Mouse (Mus musculus): ENCODE results near the gene Prss45. TPM values are rescaled to one million over a fixed set of nuclear protein-coding genes. Genes with fewer than 3 reads are reported as not detected.

Gene Prss45
- polyA plus RNA-seq, 1 experiment from 2014 or later: 0.29 TPM

GRCm38 (mm10) chr9:110881953-110882352 lies 47.6 kb downstream of the Prss45 start:
- Histone ChIP-seq H3K9ac (ENCODE audit: low read depth, low read length) (no peak overlapping the region), H3K4me3 (ENCODE audit: low read length) (no peak overlapping the region), H3K4me1 (ENCODE audit: control insufficient read depth, insufficient read depth, low read depth, low read length) (peaks cover 18% of the 10 kb centered on the region), H3K4me2 (ENCODE audit: low read length) (no peak overlapping the region), H3K27me3 (replicated peaks; ENCODE audit: control insufficient read depth, insufficient read depth, low read length) (peaks cover 15% of the 10 kb centered on the region), H3K27ac (ENCODE audit: low read depth, low read length) (no peak overlapping the region), H3K9me3 (ENCODE audit: control insufficient read depth, low read length) (no peaks in the 10 kb centered on the region), H3K36me3 (ENCODE audit: control insufficient read depth, insufficient read depth, low read length) (no peaks in the 10 kb centered on the region)
- no peak for ATAC-seq
- 80% methylated on average over 7 of the region's 7 CpGs for WGBS

DNA sequence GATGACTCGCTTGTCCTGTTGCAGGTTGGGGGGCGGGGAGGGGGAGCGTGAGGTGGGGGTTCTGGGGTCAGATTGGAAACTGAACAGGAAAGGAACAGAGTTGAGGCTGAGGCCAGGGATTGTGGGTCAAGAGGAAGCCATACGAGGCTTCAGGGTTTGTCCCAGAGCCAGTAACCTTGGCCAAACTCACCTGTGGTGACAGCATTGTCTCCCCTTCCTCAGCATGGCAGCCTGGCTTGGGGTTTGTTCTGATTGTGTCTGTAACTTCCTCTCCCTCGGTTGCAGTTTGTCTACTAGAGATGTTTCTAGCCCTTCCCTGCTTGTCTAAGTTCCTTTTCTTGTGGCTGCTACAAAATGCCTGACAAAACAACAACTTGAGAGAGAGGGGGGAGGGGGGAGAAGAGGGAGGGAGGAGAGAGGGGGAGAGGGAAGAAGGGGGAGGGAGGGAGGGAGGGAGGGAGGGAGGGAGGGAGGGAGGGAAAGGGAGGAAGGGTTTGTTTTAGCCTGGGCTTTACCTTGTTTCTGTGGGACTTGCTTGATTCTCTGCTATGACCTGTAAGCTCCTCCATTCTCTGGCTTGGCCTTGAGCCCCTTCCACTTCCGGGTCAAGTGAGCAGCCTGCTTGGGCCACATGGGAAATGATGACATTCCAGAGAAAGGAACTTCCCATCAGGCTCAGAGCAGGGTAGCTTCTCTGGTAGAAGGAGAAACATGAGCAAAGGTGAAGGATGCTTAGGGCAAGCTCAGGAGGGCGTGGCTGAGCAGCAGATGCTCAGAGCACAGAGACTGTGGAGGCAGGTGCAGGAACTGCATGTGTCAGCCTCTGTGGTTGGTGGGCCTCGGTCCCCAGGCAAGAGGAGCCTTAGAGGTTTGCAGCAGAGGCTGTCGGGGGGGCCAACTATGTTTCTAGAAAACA lies 53.3 kb downstream of the Prss45 start:
- Histone ChIP-seq H3K27ac (ENCODE audit: low read depth, low read length) (no peak overlapping the region), H3K4me2 (ENCODE audit: low read length) (no peak overlapping the region), H3K9me3 (ENCODE audit: control insufficient read depth, low read length) (no peaks in the 10 kb centered on the region), H3K4me1 (ENCODE audit: control insufficient read depth, insufficient read depth, low read depth, low read length) (no peaks in the 10 kb centered on the region), H3K4me3 (ENCODE audit: low read length) (no peak overlapping the region), H3K36me3 (ENCODE audit: control insufficient read depth, insufficient read depth, low read length) (no peaks in the 10 kb centered on the region), H3K9ac (ENCODE audit: low read depth, low read length) (no peak overlapping the region), H3K27me3 (replicated peaks; ENCODE audit: control insufficient read depth, insufficient read depth, low read length) (no peaks in the 10 kb centered on the region; the same call in none of the 2 replicates)
- WGBS: 66% methylated on average over 9 of the region's 9 CpGs
- ATAC-seq: no peak

- WGBS: 94% methylated on average over 14 of the region's 14 CpGs
- H3K4me2 ChIP-seq (ENCODE audit: low read length): no peak overlapping the region
- no peaks in the 10 kb centered on the region; the same call in none of the 2 replicates for H3K27me3 ChIP-seq (replicated peaks; ENCODE audit: control insufficient read depth, insufficient read depth, low read length)
- no peaks in the 10 kb centered on the region for H3K4me1 ChIP-seq (ENCODE audit: control insufficient read depth, insufficient read depth, low read depth, low read length)
- H3K27ac ChIP-seq (ENCODE audit: low read depth, low read length): no peak overlapping the region
- no peaks in the 10 kb centered on the region for H3K36me3 ChIP-seq (ENCODE audit: control insufficient read depth, insufficient read depth, low read length)
- H3K9ac ChIP-seq (ENCODE audit: low read depth, low read length): no peak overlapping the region
- no peak for ATAC-seq
- no peak overlapping the region for H3K4me3 ChIP-seq (ENCODE audit: low read length)
- no peaks in the 10 kb centered on the region for H3K9me3 ChIP-seq (ENCODE audit: control insufficient read depth, low read length)
Measured at GRCm38 (mm10) chr9:110888935-110889334, 54.5 kb downstream of the Prss45 start.

- Histone ChIP-seq H3K9ac (ENCODE audit: low read depth, low read length) (no peak overlapping the region), H3K4me1 (ENCODE audit: control insufficient read depth, insufficient read depth, low read depth, low read length) (no peaks in the 10 kb centered on the region), H3K27ac (ENCODE audit: low read depth, low read length) (no peak overlapping the region), H3K4me3 (ENCODE audit: low read length) (no peak overlapping the region), H3K36me3 (ENCODE audit: control insufficient read depth, insufficient read depth, low read length) (no peaks in the 10 kb centered on the region), H3K9me3 (ENCODE audit: control insufficient read depth, low read length) (no peaks in the 10 kb centered on the region), H3K27me3 (replicated peaks; ENCODE audit: control insufficient read depth, insufficient read depth, low read length) (no peaks in the 10 kb centered on the region; the same call in 1 of the 2 replicates), H3K4me2 (ENCODE audit: low read length) (no peak overlapping the region)
- no peak for ATAC-seq
- 14% methylated on average over 21 of the region's 21 CpGs for WGBS
Measured at GRCm38 (mm10) chr9:110890026-110890783, 55.8 kb downstream of the Prss45 start.

Other genes with a start within 250 kb of the Prss45 start
- 25.8 and 30.1 TPM in 2 replicates for gene Nradd, start 210.1 kb upstream of the Prss45 start, polyA plus RNA-seq (2015; fragmentation: Nextera tagmentation; extraction: Ambion mirVana)
- 3.2 and 4.8 TPM in 2 replicates for gene Nbeal2, start 180.4 kb upstream of the Prss45 start, polyA plus RNA-seq (2015; fragmentation: Nextera tagmentation; extraction: Ambion mirVana)
- 88.5 and 101 TPM in 2 replicates for gene Ccdc12, start 178.1 kb upstream of the Prss45 start, polyA plus RNA-seq (2015; fragmentation: Nextera tagmentation; extraction: Ambion mirVana)
- gene Myl3, start 92.7 kb upstream of the Prss45 start, polyA plus RNA-seq (2015; fragmentation: Nextera tagmentation; extraction: Ambion mirVana): 1.1 and 2.3 TPM in 2 replicates
- gene Pth1r, start 87.4 kb upstream of the Prss45 start, polyA plus RNA-seq (2015; fragmentation: Nextera tagmentation; extraction: Ambion mirVana): 12.3 and 13.6 TPM in 2 replicates
- gene Prss42, start 36.4 kb upstream of the Prss45 start, polyA plus RNA-seq (2015; fragmentation: Nextera tagmentation; extraction: Ambion mirVana): not detected in 2 replicates
- not detected in 2 replicates for gene Prss44, start 20.6 kb upstream of the Prss45 start, polyA plus RNA-seq (2015; fragmentation: Nextera tagmentation; extraction: Ambion mirVana)
- 0.06 TPM in 1 of 2 replicates, not detected in the other for gene Prss43, start 7.9 kb upstream of the Prss45 start, polyA plus RNA-seq (2015; fragmentation: Nextera tagmentation; extraction: Ambion mirVana)
- not detected in 2 replicates for gene Prss46, start 9.9 kb downstream of the Prss45 start, polyA plus RNA-seq (2015; fragmentation: Nextera tagmentation; extraction: Ambion mirVana)
- 0.49 and 0.71 TPM in 2 replicates for gene Prss50, start 23.4 kb downstream of the Prss45 start, polyA plus RNA-seq (2015; fragmentation: Nextera tagmentation; extraction: Ambion mirVana)
- gene Als2cl, start 45.3 kb downstream of the Prss45 start, polyA plus RNA-seq (2015; fragmentation: Nextera tagmentation; extraction: Ambion mirVana): 2.1 and 2.7 TPM in 2 replicates
- 5.2 and 6.2 TPM in 2 replicates for gene Tmie, start 45.5 kb downstream of the Prss45 start, polyA plus RNA-seq (2015; fragmentation: Nextera tagmentation; extraction: Ambion mirVana)
- gene Fam240a, start 82.3 kb downstream of the Prss45 start, polyA plus RNA-seq (2015; fragmentation: Nextera tagmentation; extraction: Ambion mirVana): not detected in 2 replicates
- 0.20 and 0.28 TPM in 2 replicates for gene Tdgf1, start 111.6 kb downstream of the Prss45 start, polyA plus RNA-seq (2015; fragmentation: Nextera tagmentation; extraction: Ambion mirVana)
- 1.1 and 1.2 TPM in 2 replicates for gene Lrrc2, start 117.0 kb downstream of the Prss45 start, polyA plus RNA-seq (2015; fragmentation: Nextera tagmentation; extraction: Ambion mirVana)
- gene Rtp3, start 156.0 kb downstream of the Prss45 start, polyA plus RNA-seq (2015; fragmentation: Nextera tagmentation; extraction: Ambion mirVana): not detected in 2 replicates
- gene Ltf, start 184.7 kb downstream of the Prss45 start, polyA plus RNA-seq (2015; fragmentation: Nextera tagmentation; extraction: Ambion mirVana): 1.0 and 1.3 TPM in 2 replicates
- gene Ccrl2, start 222.9 kb downstream of the Prss45 start, polyA plus RNA-seq (2015; fragmentation: Nextera tagmentation; extraction: Ambion mirVana): 0.86 and 1.2 TPM in 2 replicates

All from hindbrain, embryonic 16.5 days (tissue).